Mouse (Mus musculus) right cerebral cortex, postnatal 25 days (tissue): ENCODE measurements around the gene Gm32742.

Source experiments
- DNase-seq: peaks from one replicate; pipeline ENCODE4 v3.0.0; 2022

Gm32742 gene

GRCm38 (mm10) chr9:51165312-51166180 lies at the start of gene Gm32742:
Gene Gm32742, minus strand, starts transcription at chr9:51165517.
- DNase-seq = no peak

GRCm38 (mm10) chr9:51213729-51214237 lies 48.5 kb upstream of the Gm32742 start:
- no peak for DNase-seq

- DNase-seq = no peak
Measured at GRCm38 (mm10) chr9:51213023-51213728, 47.9 kb upstream of the Gm32742 start, which contains the start of gene Pou2af1. Gene Pou2af1, plus strand, starts transcription at chr9:51213708.

- DNase-seq = no peak
Measured at GRCm38 (mm10) chr9:51211191-51211590, 45.9 kb upstream of the Gm32742 start.

GRCm38 (mm10) chr9:51208974-51209332 lies 43.6 kb upstream of the Gm32742 start:
- DNase-seq = no peak

- DNase-seq = no peak
Measured at GRCm38 (mm10) chr9:51194790-51195189, 29.5 kb upstream of the Gm32742 start.

- DNase-seq = no peak
Measured at GRCm38 (mm10) chr9:51190655-51191054, 25.3 kb upstream of the Gm32742 start.

GRCm38 (mm10) chr9:51185871-51186270 lies 20.6 kb upstream of the Gm32742 start:
- DNase-seq = no peak

- DNase-seq = peak; percentile 45
Measured at GRCm38 (mm10) chr9:51185386-51185785, 20.1 kb upstream of the Gm32742 start.

GRCm38 (mm10) chr9:51182716-51183710 lies 17.7 kb upstream of the Gm32742 start:
- no peak for DNase-seq

GRCm38 (mm10) chr9:51180621-51181020 lies 15.3 kb upstream of the Gm32742 start:
- DNase-seq = peak; percentile 67

GRCm38 (mm10) chr9:51178297-51178696 lies 13.0 kb upstream of the Gm32742 start:
- DNase-seq = no peak

GRCm38 (mm10) chr9:51175722-51176121 lies 10.4 kb upstream of the Gm32742 start:
- DNase-seq = no peak

- no peak for DNase-seq
Measured at GRCm38 (mm10) chr9:51174890-51175464, 9.7 kb upstream of the Gm32742 start.

GRCm38 (mm10) chr9:51170298-51170697 lies 5.0 kb upstream of the Gm32742 start:
- no peak for DNase-seq

- no peak for DNase-seq
Measured at GRCm38 (mm10) chr9:51169133-51169532, 3.8 kb upstream of the Gm32742 start.

- DNase-seq = no peak
Measured at GRCm38 (mm10) chr9:51168698-51169097, 3.4 kb upstream of the Gm32742 start.

- no peak for DNase-seq
Measured at GRCm38 (mm10) chr9:51167954-51168353, 2.6 kb upstream of the Gm32742 start.

GRCm38 (mm10) chr9:51163989-51164388 lies 1.3 kb downstream of the Gm32742 start:
- DNase-seq = no peak

GRCm38 (mm10) chr9:51161771-51162388 lies 3.4 kb downstream of the Gm32742 start:
- peak; percentile 80 for DNase-seq

GRCm38 (mm10) chr9:51152079-51152752 lies 13.1 kb downstream of the Gm32742 start:
- peak; percentile 45 for DNase-seq
